Mouse (Mus musculus) frontal cortex, postnatal 25 days (tissue): ENCODE data around the gene Ctnna3.
"Not testable (repeated sequence)": the region's sequence is repeated elsewhere in the genome, so short reads cannot be mapped to it uniquely, and the experiment has no call there.

Experiments used
- DNase-seq, 2 experiments: peaks; one replicate each; pipeline ENCODE4 v3.0.0; 2022; ENCODE audit warnings: low spot score in 2 of 2

The Ctnna3 gene

DNA sequence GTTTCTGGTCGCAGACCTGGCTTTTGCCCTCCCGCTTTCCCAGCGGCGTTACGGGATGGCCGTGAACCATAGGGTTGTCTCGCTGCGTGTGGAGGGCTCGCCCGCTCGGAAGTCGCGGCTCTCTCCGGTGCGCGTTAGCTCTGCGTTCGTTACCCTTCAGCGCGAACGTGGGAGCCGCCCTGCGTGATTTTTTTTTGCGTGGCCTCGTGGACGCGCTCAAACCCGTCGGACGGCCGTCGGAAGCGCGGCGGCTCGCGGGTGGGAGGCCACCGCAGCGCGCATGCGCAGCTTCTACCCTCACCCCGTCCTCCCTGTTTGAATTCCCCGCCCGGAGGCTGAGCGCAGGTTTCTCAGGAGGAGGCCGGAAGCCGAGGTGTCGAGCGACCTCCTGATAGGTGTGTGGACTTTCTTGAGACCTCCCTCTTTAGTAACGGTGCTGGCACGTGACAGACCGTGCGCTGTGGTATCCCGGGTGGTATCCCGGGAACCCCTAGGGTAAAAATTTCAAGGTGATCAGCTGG lies at the start of gene Ctnna3:
Ctnna3 (plus strand) TSS at position 314 of the 521 bp plus-strand sequence.
- peak; percentile 61 to 69 for DNase-seq

DNA sequence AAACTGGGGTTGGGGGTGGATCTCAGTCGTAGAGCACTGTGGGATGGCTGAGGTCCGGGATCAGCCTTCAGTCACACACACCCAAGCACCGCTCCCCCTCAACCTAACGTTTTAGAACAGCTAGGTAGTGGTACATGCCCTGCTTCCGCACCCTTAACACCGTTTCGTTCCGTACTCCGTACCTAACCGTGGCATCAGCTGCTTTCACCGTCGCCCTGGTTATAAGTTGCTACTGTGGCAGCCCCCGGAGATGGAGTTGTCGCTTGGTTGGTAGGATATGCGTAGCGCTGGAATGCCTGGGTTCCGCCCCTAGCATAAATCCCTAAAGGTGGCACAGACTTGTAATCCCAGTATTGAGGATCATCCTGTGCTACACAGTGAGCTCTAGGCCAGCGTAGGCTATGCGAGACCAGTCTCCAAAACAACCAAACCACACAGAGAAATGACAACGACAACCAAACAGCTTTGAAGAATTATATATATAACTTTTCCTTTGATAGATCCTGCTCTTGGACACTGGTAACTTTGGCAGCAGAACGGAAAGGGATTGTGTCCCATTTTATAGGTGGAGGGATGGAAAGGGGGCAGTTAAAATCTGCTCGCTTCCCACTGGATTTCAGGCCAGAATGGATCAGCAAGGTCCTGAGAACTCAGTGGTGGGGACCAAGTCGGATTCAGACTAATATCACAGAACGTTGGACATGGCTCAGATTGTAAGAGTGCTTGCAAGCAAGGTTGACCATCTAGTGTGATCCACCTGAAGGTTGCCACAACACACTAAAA lies 48.2 kb upstream of the Ctnna3 start, which contains the start of gene Sirt1:
Sirt1 (minus strand) TSS at position 207 of the 783 bp plus-strand sequence.
- no peak for DNase-seq

DNA sequence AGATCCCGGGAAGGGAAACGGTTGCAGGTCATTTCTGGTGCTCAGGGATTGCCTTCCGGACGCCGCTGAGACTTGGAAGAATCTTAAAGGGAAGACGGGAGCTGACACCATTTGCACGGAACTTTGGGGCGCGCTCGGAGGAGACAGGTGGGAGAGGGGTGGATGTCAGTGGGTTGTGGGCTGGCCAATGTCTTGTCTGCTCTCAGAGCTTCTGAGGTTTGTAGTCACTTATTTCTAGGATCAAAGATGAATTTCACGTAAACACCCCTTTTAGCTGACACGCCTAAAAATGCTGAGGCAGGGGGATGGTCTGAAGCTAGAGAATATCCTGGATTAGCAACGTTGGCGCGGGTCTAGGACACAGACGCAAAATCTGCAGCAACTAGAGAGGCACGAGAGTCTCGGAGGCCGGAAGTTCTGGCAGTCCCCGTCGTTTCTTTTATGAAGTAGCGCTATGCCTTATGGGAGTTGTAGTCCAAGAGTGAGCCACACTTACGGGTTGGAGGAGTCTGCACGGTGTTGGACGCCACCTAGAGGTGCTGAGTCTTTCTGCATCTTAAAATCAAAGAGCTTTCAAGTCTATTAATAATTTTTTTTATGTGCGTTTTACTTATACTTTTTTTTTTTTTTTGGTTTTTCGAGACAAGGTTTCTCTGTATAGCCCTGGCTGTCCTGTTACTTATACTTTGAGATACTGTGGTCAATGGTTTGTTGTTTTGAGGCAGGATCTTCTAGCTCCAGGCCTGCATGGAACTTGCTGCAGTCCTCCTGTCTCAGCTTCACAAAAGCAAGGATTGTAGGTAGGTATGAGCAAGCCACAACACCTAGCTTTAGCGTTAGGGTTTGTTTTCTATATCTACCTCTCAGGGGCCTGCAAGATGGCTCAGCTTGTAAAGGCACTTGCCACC lies 47.3 kb upstream of the Ctnna3 start, which contains the start of gene Dnajc12:
Dnajc12 (plus strand) TSS at position 72 of the 908 bp plus-strand sequence.
- peak; percentile 22 to 57 for DNase-seq

DNA sequence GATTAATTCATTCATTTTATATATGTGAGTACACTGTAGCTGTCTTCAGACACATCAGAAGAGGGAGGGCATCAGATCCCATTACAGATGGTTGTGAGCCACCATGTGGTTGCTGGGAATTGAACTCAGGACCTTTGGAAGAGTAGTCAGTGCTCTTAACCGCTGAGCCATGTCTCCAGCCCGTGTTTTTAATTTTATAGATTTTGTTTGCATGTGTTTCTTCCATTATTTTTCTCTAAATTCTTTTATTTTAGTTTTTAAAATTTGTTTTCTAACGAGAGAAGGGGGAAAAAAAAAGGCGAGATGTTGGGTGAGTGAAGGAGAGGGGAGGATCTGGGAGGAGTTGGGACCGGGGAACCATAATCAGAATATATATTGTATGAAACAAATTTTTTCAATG lies 44.0 kb upstream of the Ctnna3 start:
- not testable (repeated sequence) for DNase-seq

DNA sequence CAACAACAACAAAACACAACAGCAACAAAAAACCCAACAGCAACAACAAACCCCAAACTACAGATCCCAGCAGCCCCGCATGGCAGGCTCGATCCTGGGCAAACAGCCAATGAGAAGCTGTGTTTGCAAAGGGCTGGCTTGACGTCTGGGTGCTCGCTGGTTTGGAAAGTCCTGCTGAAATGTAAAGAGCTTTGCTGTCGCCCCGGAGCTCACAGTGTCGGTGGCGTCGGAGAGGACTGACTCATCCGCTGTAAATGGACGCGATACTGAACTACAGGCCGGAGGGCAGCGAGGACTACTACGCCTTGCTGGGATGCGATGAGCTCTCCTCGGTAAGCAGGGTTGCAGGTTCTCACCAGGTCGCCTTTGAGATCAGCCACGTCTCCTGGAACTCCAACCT lies 43.5 kb upstream of the Ctnna3 start:
- DNase-seq: peak; percentile 67 to 76

DNA sequence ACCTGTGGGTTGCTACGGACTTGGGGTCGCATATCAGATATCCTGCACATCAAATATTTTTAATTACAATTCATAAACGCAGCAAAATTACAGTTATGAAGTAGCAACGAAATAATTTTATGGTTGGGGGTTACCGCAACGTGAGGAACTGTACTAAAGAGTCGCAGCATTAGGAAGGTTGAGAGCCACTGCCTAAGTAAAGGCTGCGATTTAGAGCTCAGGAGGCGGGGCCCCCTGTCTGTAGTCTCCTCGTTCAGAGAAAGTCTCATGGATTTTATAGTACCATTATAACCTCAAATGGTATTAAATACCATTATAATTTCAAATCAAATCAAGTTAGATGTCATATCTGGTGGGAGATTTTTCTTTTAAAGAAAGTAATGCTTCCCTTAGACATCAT lies 42.9 kb upstream of the Ctnna3 start:
- DNase-seq: no peak

DNA sequence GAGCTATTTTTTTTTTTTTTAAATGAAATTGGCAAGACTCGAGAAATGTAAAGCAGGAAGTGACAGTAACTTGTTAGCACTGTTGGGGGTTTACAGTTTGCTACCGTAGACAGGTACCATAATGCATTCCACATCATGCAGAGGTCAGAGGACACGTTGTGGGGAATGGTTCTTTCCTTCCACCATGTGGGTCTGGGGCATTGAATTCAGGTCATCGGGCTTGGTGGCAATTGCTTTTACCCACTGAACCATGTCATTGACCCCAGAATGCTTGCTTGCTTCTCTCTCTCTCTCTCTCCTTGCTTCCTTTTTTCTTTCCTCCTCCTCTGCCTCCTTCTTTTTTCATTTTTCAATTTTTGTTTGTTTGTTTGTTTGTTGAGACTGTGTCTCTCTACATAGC lies 41.0 kb upstream of the Ctnna3 start:
- DNase-seq: no peak

DNA sequence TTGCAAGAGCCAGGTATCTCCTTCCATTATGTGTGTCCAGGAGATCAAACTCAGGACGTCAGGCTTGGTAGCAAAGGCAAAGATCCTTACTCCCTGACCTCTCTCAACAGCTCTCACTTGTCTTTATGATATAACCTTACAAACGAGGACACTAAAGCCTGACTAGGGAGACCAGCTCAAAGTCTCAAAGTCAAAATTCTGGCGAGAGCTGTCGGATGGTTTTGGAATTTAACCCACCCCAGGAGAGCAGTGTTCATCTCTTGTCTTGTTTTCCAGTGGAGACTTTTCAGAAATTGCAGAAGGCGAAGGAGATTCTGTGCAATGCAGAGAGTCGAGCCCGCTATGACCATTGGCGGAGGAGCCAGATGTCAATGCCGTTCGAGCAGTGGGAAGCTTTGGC lies 32.9 kb upstream of the Ctnna3 start:
- DNase-seq: no peak

DNA sequence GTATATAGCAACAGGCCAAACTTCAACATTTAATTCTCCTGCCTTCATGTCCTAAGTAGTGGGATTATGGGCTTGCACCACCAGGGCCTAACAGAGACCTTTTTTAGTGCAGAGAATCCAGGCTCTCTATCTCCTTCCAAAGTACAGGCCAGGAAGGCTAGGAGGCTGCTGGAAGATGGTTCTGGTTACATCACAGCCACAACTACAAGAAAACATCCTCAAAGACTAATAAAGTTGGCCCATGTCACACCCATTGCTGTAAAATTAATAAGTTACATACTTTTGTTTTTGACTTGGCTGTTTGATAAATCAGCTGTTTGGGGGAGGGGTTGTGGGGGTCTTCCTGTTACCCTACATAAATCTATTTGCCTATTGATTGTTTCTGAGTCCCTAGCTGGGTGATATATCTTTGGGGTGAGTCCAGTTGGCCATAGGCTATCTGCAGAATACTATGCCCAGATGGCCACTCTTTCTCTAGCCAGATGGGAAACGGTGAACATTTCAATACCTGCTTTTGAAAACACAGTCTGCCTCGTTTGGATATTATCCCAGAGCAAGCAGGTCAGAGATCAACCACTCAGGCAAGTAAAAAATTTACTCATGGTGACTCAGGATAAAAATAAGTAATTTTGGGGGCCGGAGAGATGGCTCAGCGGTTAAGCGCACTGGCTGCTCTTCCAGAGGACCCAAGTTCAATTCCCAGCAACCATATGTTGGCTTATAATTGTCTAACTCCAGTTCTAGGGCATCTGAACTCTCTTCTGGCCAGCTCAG lies 27.0 kb upstream of the Ctnna3 start:
- no peak for DNase-seq

DNA sequence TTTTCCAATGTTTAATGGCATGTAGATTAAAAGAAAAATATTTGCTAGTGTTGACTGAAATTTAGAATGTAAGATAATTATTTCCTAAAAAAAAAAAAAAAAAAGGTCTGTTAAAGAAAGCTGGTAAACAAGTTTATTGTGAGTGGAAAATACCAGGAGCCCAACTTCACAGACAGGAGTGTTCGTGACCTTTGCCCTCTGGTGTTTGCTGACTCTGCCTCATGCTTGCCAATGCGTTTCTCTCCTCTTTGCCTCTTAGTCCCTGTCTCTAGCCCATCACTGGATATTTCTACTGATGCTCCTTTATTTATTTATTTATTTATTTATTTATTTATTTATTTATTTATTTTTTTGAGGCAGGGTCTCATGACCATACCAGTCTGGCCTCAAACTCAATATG lies 26.3 kb upstream of the Ctnna3 start:
- DNase-seq: no peak

DNA sequence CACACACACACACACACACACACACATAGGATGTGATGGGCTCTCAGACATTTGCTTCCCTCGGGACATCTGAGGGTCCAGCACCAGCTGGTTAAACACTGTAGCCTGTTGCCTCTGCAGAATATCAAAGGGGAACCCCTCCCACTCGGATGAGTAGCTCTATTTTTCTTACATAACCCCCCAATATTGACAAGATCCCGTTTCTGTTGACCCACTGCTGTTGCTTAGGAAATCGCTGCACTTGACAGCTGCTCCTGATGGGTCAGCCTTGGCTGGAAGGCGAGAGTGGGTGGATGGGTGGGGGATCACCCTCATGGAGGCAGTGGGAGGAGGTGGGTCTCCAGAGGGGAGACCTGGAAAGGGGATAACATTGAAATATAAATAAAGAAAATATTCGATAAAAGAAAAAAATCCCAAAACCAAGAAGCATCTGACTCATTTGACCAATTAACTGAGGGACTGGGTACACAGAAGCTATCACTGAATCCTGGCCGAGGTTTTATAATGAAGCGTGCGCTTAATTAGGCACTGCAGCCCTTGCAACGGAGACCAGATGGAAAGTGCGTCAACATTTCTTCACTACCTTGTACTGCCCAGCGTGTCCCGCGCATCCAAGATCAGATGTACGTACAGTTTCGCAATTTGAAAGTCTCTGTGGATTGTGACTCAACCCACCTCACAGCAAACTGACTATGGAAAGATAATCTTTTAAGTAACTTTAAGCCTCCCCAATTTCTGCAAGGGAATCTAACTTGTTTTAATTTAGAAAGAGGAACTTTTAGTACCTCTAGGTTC lies 19.5 kb upstream of the Ctnna3 start:
- no peak for DNase-seq

DNA sequence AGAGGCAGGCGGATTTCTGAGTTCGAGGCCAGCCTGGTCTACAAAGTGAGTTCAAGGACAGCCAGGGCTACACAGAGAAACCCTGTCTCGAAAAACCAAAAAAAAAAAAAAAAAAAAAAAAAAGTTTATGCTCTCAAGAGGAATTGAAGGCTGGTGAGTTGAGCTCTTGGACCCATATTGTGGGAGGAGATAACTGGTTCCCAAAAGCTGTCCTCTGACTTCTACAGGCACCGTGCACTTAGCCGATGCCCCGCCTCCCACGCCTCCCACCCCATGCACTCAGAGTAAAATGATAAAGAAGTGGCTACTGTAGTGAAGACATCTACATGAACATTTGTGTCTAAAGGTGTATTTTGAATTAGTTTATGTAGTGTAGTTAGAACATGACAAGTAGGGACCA lies 18.2 kb upstream of the Ctnna3 start:
- DNase-seq: not testable (repeated sequence)

DNA sequence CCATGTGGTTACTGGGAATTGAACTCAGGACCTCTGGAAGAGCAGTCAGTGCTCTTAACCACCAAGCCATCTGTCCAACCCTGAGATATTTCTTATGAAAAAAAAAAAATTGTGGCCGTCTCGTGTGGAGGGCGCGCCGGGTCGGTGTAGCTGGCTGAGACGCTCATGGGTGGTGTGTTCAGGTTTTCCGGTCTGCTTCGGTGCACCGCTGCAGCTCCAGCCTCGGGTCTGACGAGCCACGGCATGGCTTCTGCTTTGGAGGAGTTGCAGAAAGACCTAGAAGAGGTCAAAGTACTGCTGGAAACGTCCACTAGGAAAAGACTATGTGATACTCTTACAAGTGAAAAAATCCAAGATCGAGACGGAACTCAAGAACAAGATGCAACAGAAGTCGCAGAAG lies 17.1 kb upstream of the Ctnna3 start:
- no peak for DNase-seq

DNA sequence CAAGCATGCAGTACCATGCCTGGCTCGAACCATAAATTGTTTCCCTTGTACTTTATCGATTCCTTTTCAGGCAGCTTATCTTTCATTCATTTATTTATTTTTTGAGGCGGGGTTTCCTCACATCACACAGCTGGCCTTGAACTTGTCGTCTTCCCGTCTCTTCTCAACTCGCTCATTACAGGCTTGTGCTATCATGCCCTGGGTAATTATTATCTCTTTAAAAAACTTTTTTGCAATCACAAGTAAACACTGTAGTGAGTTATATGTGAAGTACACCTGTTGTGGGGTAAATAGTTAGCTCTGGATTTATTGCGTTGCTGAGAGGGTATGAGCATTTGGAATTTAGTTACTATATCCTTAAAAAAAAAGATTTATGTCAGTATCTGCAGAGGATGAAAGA lies 14.6 kb upstream of the Ctnna3 start:
- no peak for DNase-seq

DNA sequence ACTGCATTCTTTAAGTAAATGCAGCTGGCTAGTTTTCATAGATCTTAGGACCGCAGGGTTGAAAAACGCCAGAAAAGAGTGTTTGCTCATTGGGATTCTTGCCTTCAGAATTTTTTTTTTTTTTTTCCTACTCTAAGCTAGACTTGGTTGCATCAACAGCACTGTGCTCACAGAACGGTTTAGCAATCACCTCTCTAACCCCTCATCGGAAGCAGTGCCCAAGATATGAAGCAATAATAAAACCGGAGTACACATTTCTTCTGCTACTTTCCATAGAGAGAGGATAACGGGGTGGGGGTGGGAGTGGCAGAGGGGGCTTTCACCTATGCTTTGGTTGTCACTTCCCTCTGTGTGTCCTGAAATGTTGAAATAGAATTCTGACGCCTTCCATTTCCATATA lies 14.0 kb upstream of the Ctnna3 start:
- no peak for DNase-seq

DNA sequence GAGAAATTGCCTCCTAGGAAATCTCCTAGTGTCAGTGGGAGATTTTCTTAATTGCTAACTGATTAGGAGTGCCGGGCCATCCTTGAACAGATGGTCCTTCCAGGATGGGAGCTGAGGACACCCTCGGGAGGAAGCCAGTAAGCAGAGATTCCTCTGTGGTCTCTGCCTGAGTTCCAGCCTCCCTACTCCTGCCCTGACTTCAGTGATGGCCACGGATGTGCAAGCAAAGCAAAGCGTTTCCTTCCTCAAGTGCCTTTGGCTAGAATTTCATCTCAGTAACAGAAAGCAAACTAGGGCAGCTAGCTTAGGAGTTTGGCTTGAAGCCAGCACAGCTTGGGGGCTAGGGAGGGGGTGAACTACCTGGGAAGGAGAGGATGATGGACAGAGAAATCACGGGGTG lies 12.8 kb upstream of the Ctnna3 start:
- DNase-seq: no peak

DNA sequence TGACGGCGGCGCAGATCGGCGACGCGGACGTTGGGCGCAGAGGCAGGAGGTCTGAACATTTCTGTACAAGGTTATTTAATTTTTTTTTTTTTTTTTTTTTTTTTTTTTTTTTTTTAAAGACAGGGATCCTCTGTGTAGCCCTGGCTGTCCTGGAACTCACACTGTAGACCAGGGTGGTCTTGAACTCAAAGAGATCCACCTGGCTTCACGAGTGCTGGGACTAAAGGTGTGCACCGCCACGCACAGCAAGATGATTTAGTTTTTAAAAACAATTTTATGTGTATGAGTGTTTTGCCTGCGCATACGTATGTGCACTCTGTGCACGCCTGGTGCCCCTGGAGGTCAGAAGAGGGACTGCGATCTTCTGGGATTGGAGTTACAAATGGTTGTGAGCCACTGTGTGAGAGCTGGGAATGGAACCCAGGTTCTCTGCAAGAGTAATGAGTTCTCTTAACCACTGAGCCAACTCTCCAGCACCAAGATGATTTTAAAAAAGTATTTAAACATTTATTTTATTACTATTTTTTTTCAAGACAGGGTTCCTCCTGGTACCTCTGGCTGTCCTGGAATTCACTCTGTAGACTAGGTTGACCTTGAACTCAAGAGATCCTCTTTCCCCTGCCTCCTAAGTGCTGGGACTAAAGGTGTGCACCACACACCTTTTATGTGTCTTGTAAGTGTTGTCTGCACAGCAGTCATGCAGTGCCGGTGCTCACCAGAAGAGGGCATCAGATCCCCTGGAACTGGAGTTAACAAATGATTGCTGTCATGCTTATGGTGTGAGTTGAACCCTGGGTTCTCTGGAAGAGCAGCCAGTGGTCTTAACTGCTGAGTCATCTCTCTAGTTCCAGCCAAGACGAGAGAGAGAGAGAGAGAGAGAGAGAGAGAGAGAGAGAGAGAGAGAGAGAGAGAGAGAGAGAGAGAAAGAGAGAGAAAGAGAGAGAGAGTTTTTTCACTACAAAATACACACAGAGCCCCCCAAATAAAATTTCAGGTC lies 7.9 kb upstream of the Ctnna3 start, which contains the start of gene Gm7075:
Gm7075 (minus strand) TSS at position 51 of the 997 bp plus-strand sequence.
- DNase-seq: no peak

DNA sequence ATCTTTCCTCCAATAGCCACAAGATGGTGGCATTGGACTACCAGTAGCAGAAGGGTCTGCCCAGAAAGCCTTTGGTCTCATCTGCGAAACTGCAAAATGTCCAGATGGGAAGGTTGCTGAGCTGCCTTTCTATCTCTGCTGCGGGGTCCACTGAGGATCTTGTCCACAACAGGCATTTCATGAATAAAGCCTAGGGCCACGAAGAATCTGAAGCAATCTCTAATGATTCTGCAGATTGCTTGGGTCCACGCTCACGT lies 7.2 kb upstream of the Ctnna3 start:
- DNase-seq: no peak

DNA sequence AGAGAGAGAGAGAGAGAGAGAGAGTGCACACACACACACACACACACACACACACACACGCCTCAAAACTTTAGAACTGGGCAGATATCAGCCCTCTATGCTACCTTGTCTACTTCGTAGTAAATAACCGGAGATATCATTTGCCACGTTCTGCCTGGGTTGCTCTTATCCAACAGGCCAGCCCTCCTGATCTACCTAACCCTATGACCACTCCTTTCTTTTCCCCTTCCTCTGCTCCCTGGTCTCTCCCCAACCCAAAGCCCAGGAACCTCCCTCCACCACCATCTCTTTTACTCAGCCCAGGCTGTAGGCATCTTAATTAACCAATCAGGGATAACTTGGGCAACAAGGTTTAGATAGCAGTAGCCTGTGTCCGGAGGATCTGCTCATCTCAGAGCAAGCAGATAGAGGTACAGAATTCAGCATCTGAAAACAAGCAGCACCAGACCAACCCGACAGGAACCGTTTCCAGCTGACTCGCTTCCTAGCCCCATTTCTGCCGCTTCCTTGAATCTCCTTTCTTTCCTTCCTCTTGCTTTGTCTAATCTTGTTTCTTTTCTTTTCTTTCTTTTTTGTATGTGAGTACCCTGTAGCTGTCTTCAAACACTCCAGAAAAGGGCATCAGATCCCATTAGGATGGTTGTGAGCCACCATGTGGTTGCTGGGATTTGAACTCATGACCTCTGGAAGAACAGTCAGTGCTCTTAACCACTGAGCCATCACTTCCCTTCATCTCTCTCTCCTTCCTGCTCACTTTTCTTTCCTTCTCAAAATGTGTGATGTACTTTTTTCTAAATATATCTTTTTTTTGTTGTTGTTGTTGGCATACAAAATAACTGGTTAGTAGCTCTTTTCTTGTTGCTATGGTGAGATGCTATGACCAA lies 6.1 kb upstream of the Ctnna3 start:
- no peak for DNase-seq
